Mouse (Mus musculus) splenic B cell, adult 2 months (primary cell): ENCODE measurements around the gene Hist2h3b.

Experiments
- DNase-seq: peaks from one replicate; pipeline ENCODE4 v3.0.0-alpha.2; 2011; ENCODE audit warnings: low read depth, low spot score
- H3K27me3 ChIP-seq: 2 replicates; pipeline ENCODE4 v1.6.1; 2012; ENCODE audit warnings: mild to moderate bottlenecking, low read length, moderate library complexity, mixed read lengths; ENCODE audit not compliant: control insufficient read depth, poor library complexity, insufficient read depth, severe bottlenecking
- H3K36me3 ChIP-seq: 2 replicates; pipeline ENCODE4 v1.6.1; 2012; ENCODE audit warnings: mild to moderate bottlenecking, low read length, moderate library complexity, mixed read lengths; ENCODE audit not compliant: control insufficient read depth, poor library complexity, insufficient read depth, severe bottlenecking

Hist2h3b gene

GRCm38 (mm10) chr3:96292641-96293040 is 24.2 kb downstream of the Hist2h3b start:
- DNase-seq = no peak
- Histone ChIP-seq H3K36me3 (no peaks in the 10 kb centered on the region), H3K27me3 (no peaks in the 10 kb centered on the region)

- DNase-seq = no peak
- Histone ChIP-seq H3K36me3 (no peaks in the 10 kb centered on the region), H3K27me3 (no peaks in the 10 kb centered on the region)
These were observed 24.9 kb downstream of the Hist2h3b start for GRCm38 (mm10) chr3:96293368-96293767.

- DNase-seq = peak; percentile 35
- Histone ChIP-seq H3K36me3 (no peaks in the 10 kb centered on the region), H3K27me3 (no peaks in the 10 kb centered on the region)
These were observed 25.3 kb downstream of the Hist2h3b start, which contains the start of gene Fcgr1 for GRCm38 (mm10) chr3:96293787-96294186. Gene Fcgr1, minus strand, starts transcription at chr3:96293969.

- no peak for DNase-seq
- H3K27me3 ChIP-seq = peaks cover 2% of the 10 kb centered on the region; the same call in 1 of the 2 replicates
These were observed 29.9 kb downstream of the Hist2h3b start for GRCm38 (mm10) chr3:96298360-96298759.

GRCm38 (mm10) chr3:96299562-96299961 is 31.1 kb downstream of the Hist2h3b start:
- no peaks in the 10 kb centered on the region for H3K36me3 ChIP-seq
- no peak for DNase-seq
- peaks cover 2% of the 10 kb centered on the region; the same call in 1 of the 2 replicates for H3K27me3 ChIP-seq

More at GRCm38 (mm10) chr3:96298360-96298759, 29.9 kb downstream of the Hist2h3b start:
- no peaks in the 10 kb centered on the region for H3K36me3 ChIP-seq

GRCm38 (mm10) chr3:96300706-96301529 is 32.5 kb downstream of the Hist2h3b start:
- DNase-seq = peak; percentile 51
- H3K27me3 ChIP-seq = peaks cover 2% of the 10 kb centered on the region; the same call in 1 of the 2 replicates
- H3K36me3 ChIP-seq = no peaks in the 10 kb centered on the region

- no peak for DNase-seq
- peaks cover 4% of the 10 kb centered on the region; the same call in 1 of the 2 replicates for H3K27me3 ChIP-seq
- H3K36me3 ChIP-seq = no peaks in the 10 kb centered on the region
These were observed 33.6 kb downstream of the Hist2h3b start for GRCm38 (mm10) chr3:96302076-96302475.

GRCm38 (mm10) chr3:96306506-96306905 is 38.1 kb downstream of the Hist2h3b start:
- no peak for DNase-seq
- Histone ChIP-seq H3K27me3 (peaks cover 4% of the 10 kb centered on the region; the same call in 1 of the 2 replicates), H3K36me3 (no peaks in the 10 kb centered on the region)

- H3K27me3 ChIP-seq = 0 out of 2 replicates have a peak, but pooled peaks cover 2% of the 10 kb centered on the region
- H3K36me3 ChIP-seq = no peaks in the 10 kb centered on the region
- no peak for DNase-seq
These were observed 41.0 kb downstream of the Hist2h3b start for GRCm38 (mm10) chr3:96309441-96309840.

- H3K36me3 ChIP-seq = no peaks in the 10 kb centered on the region
- no peaks in the 10 kb centered on the region for H3K27me3 ChIP-seq
- DNase-seq = no peak
These were observed 44.1 kb downstream of the Hist2h3b start for GRCm38 (mm10) chr3:96312341-96313098.
